Mouse (Mus musculus) midbrain, embryonic 11.5 days (tissue): ENCODE data around the gene Wtip. TPM values are rescaled to one million over a fixed set of nuclear protein-coding genes. Genes with fewer than 3 reads are reported as not detected.
"Not testable (repeated sequence)": the region's sequence is repeated elsewhere in the genome, so short reads cannot be mapped to it uniquely, and the experiment has no call there.

Experiments used
- ATAC-seq: fragments of 200-750 bp; cut with Nextera tagmentation; 2 replicates; pipeline ENCODE4 v1.8.0; 2017; ENCODE audit warnings: moderate TSS enrichment, moderate library complexity; ENCODE audit not compliant: low FRiP score
- DNase-seq: peaks from one replicate; pipeline ENCODE4 v3.0.0; 2015; ENCODE audit warnings: low spot score; ENCODE audit errors: missing footprints
- H3K27ac ChIP-seq: fragments of 300-500 bp; sonication (generic); 2 replicates; pipeline ENCODE4 v1.5.1; 2014; ENCODE audit warnings: low read depth, low read length
- H3K27me3 ChIP-seq: fragments of 300-500 bp; sonication (generic); 2 replicates; pipeline ENCODE4 v1.6.1; 2014; ENCODE audit warnings: mild to moderate bottlenecking, low read length, moderate library complexity, mixed read lengths; ENCODE audit not compliant: control insufficient read depth, insufficient read depth
- H3K36me3 ChIP-seq: fragments of 300-500 bp; sonication (generic); 2 replicates; pipeline ENCODE4 v1.6.1; 2014; ENCODE audit warnings: mild to moderate bottlenecking, low read length, moderate library complexity, mixed read lengths; ENCODE audit not compliant: control insufficient read depth, insufficient read depth
- H3K4me1 ChIP-seq: fragments of 300-500 bp; sonication (generic); 2 replicates; pipeline ENCODE4 v1.6.1; 2014; ENCODE audit warnings: low read length; ENCODE audit not compliant: control insufficient read depth, insufficient read depth
- H3K4me2 ChIP-seq: fragments of 300-500 bp; sonication (generic); 2 replicates; pipeline ENCODE4 v1.6.1; 2014; ENCODE audit warnings: mild to moderate bottlenecking, moderate library complexity
- H3K4me3 ChIP-seq: fragments of 300-500 bp; sonication (generic); 2 replicates; pipeline ENCODE4 v1.5.1; 2014; ENCODE audit warnings: low read depth, low read length
- H3K9ac ChIP-seq: fragments of 300-500 bp; sonication (generic); 2 replicates; pipeline ENCODE4 v1.6.1; 2014; ENCODE audit warnings: low read length
- H3K9me3 ChIP-seq: fragments of 300-500 bp; sonication (generic); 2 replicates; pipeline ENCODE4 v1.6.1; 2016; ENCODE audit warnings: low read length; ENCODE audit not compliant: control insufficient read depth
- WGBS: fragments of 180-500 bp; shearing (Covaris S2); extraction: QIAGEN DNeasy Blood & Tissue Kit; methylation state at CpG from one replicate; pipeline ENCODE4 v1.1.7; 2014; 5-methylcytosine and 5-hydroxymethylcytosine counted together
- polyA plus RNA-seq: library from polyadenylated mRNA; unstranded; fragments of >200 nt; fragmentation: Nextera tagmentation; extraction: Ambion mirVana; gene quantifications from 2 replicates; pipeline ENCODE4 v1.2.1, GENCODE M21; 2014

Gene Wtip
- 2.7 and 2.9 TPM in 2 replicates for polyA plus RNA-seq

- DNase-seq: peak; percentile 98
- ATAC-seq: peak; percentile 93
- WGBS: 4% methylated on average over 17 of the region's 65 CpGs
These were observed at the start of gene Wtip for GRCm38 (mm10) chr7:34133117-34133762. TSS of gene Wtip (minus strand) at chr7:34133268.

GRCm38 (mm10) chr7:34176241-34176640 is 43.2 kb upstream of the Wtip start:
- H3K4me2 ChIP-seq, H3K27ac ChIP-seq, DNase-seq, H3K4me3 ChIP-seq, H3K27me3 ChIP-seq, H3K36me3 ChIP-seq, H3K9me3 ChIP-seq, H3K4me1 ChIP-seq, H3K9ac ChIP-seq, ATAC-seq: not testable (repeated sequence)
- WGBS: 86% methylated on average over 6 of the region's 6 CpGs

More at GRCm38 (mm10) chr7:34133117-34133762, at the start of gene Wtip:
- Histone ChIP-seq H3K4me1 (peaks cover 10% of the 10 kb centered on the region), H3K9me3 (no peaks in the 10 kb centered on the region), H3K27ac (no peak within 1 kb of the TSS; the same call in 1 of the 2 replicates), H3K27me3 (no peaks in the 10 kb centered on the region), H3K9ac (peak within 1 kb of the TSS; percentile 77), H3K4me2 (peak within 1 kb of the TSS; percentile 54), H3K36me3 (no peaks in the 10 kb centered on the region), H3K4me3 (peak within 1 kb of the TSS; percentile 78)

- no peaks in the 10 kb centered on the region for H3K36me3 ChIP-seq
- no peak overlapping the region for H3K4me2 ChIP-seq
- no peaks in the 10 kb centered on the region for H3K27me3 ChIP-seq
- H3K27ac ChIP-seq: no peak overlapping the region
- 60% methylated on average over 1 of the region's 1 CpGs for WGBS
- no peak overlapping the region for H3K9ac ChIP-seq
- DNase-seq (no peak), ATAC-seq (no peak)
- no peaks in the 10 kb centered on the region for H3K9me3 ChIP-seq
- H3K4me1 ChIP-seq: peaks cover 3% of the 10 kb centered on the region; the same call in 1 of the 2 replicates
- H3K4me3 ChIP-seq: no peak overlapping the region
These were observed 39.2 kb upstream of the Wtip start for GRCm38 (mm10) chr7:34172251-34172650.

GRCm38 (mm10) chr7:34169454-34169853 is 36.4 kb upstream of the Wtip start, which contains the start of gene Uba2:
TSS of gene Uba2 (minus strand) at chr7:34169599.
- peak within 1 kb of the TSS; percentile 24 for H3K4me2 ChIP-seq
- peaks cover 6% of the 10 kb centered on the region; the same call in 1 of the 2 replicates for H3K4me1 ChIP-seq
- H3K36me3 ChIP-seq: 0 out of 2 replicates have a peak, but pooled peaks cover 4% of the 10 kb centered on the region
- no peak for DNase-seq
- H3K4me3 ChIP-seq: peak within 1 kb of the TSS; percentile 96
- no peaks in the 10 kb centered on the region for H3K9me3 ChIP-seq
- H3K27me3 ChIP-seq: no peaks in the 10 kb centered on the region
- ATAC-seq: no peak
- whole genome bisulfite sequencing: 82% methylated on average over 3 of the region's 3 CpGs
- H3K27ac ChIP-seq: no peak within 1 kb of the TSS
- H3K9ac ChIP-seq: peak within 1 kb of the TSS; percentile 95

- peak overlapping the region; percentile 96 for H3K4me3 ChIP-seq
- peak overlapping the region; percentile 84 for H3K4me2 ChIP-seq
- peaks cover 5% of the 10 kb centered on the region; the same call in 1 of the 2 replicates for H3K36me3 ChIP-seq
- H3K9me3 ChIP-seq: no peaks in the 10 kb centered on the region
- peak; percentile 100 for DNase-seq
- H3K9ac ChIP-seq: peak overlapping the region; percentile 95
- no peaks in the 10 kb centered on the region for H3K27me3 ChIP-seq
- ATAC-seq: peak; percentile 97
- H3K27ac ChIP-seq: peak overlapping the region; percentile 77
- 9% methylated on average over 29 of the region's 30 CpGs for WGBS
- H3K4me1 ChIP-seq: peaks cover 6% of the 10 kb centered on the region; the same call in 1 of the 2 replicates
These were observed 35.6 kb upstream of the Wtip start for GRCm38 (mm10) chr7:34168470-34169251.

GRCm38 (mm10) chr7:34167766-34168469 is 34.9 kb upstream of the Wtip start:
- ATAC-seq: peak; percentile 84
- peak overlapping the region; percentile 84 for H3K4me2 ChIP-seq

GRCm38 (mm10) chr7:34166850-34167249 is 33.8 kb upstream of the Wtip start:
- no peak overlapping the region for H3K9ac ChIP-seq
- H3K4me1 ChIP-seq: peaks cover 6% of the 10 kb centered on the region; the same call in 1 of the 2 replicates
- DNase-seq (no peak), ATAC-seq (no peak)
- H3K4me3 ChIP-seq: no peak overlapping the region
- H3K27ac ChIP-seq: no peak overlapping the region
- H3K27me3 ChIP-seq: no peaks in the 10 kb centered on the region
- H3K9me3 ChIP-seq: no peaks in the 10 kb centered on the region
- no peak overlapping the region for H3K4me2 ChIP-seq
- 59% methylated on average over 4 of the region's 4 CpGs for WGBS
- H3K36me3 ChIP-seq: peaks cover 15% of the 10 kb centered on the region

More at GRCm38 (mm10) chr7:34167766-34168469, 34.9 kb upstream of the Wtip start:
- Histone ChIP-seq H3K27ac (peak overlapping the region; percentile 77), H3K36me3 (peaks cover 10% of the 10 kb centered on the region), H3K4me1 (peaks cover 6% of the 10 kb centered on the region; the same call in 1 of the 2 replicates), H3K9me3 (no peaks in the 10 kb centered on the region), H3K4me3 (peak overlapping the region; percentile 96), H3K27me3 (no peaks in the 10 kb centered on the region), H3K9ac (peak overlapping the region; percentile 95)
- no peak for DNase-seq
- WGBS: under 1% methylated on average over 50 of the region's 54 CpGs

GRCm38 (mm10) chr7:34165999-34166398 is 32.9 kb upstream of the Wtip start:
- no peak for ATAC-seq
- no peak overlapping the region for H3K9ac ChIP-seq
- H3K4me2 ChIP-seq: no peak overlapping the region
- H3K4me1 ChIP-seq: peaks cover 6% of the 10 kb centered on the region; the same call in 1 of the 2 replicates
- 82% methylated on average over 3 of the region's 3 CpGs for WGBS
- H3K27ac ChIP-seq: no peak overlapping the region
- peaks cover 24% of the 10 kb centered on the region for H3K36me3 ChIP-seq
- H3K27me3 ChIP-seq: no peaks in the 10 kb centered on the region
- H3K9me3 ChIP-seq: no peaks in the 10 kb centered on the region
- no peak for DNase-seq
- no peak overlapping the region for H3K4me3 ChIP-seq
